Mouse (Mus musculus): Measurements from ENCODE around the gene Tubb5. TPM values are rescaled to one million over a fixed set of nuclear protein-coding genes. Genes with fewer than 3 reads are reported as not detected.

The Tubb5 gene
- polyA plus RNA-seq, 1 experiment: 109 TPM

DNA sequence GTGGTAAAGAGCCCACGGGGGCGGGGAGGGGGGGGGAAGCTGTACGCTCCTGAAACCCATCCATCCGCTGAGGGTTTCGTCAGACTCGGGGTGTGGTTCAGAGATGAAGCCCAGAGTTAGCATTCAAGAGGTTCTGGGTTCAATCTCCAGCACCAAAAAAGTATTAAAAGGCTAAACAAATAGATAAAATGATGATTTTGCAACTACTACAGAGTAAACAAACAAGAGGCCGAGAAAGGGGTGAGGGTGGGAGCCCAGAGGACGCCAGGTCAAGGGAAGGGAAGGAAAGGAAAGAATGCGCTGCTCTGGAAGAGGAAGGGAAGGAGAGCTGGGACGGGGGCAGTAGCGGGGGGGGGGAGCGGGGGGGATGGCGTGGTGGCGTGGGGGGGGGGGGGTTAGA is 21.4 kb downstream of the Tubb5 start:
- H3K27me3 ChIP-seq (replicated peaks; ENCODE audit: control insufficient read depth, insufficient read depth, low read length): no peaks in the 10 kb centered on the region
- 0 out of 2 replicates have a peak overlapping the region, but pooled peaks have one; percentile 19 for H3K27ac ChIP-seq (ENCODE audit: insufficient read depth, low read depth, low read length)
- peaks cover 52% of the 10 kb centered on the region for H3K4me1 ChIP-seq (ENCODE audit: control insufficient read depth, insufficient read depth, low read length)
- TF ChIP-seq POLR2A (IDR thresholded peaks at IDR 0.05; ENCODE audit: low read depth, low read length) (no peak), CTCF (conservative IDR thresholded peaks at IDR 0.05; ENCODE audit: insufficient read depth, insufficient read length, low read depth, low read length) (no peak)
- DNase-seq: peak; percentile 68
- whole genome bisulfite sequencing: 60% methylated on average over 8 of the region's 14 CpGs
- no peaks in the 10 kb centered on the region for H3K36me3 ChIP-seq (ENCODE audit: control insufficient read depth, insufficient read depth, low read length)
- H3K4me3 ChIP-seq (ENCODE audit: insufficient read depth, low read depth, low read length): no peak overlapping the region

DNA sequence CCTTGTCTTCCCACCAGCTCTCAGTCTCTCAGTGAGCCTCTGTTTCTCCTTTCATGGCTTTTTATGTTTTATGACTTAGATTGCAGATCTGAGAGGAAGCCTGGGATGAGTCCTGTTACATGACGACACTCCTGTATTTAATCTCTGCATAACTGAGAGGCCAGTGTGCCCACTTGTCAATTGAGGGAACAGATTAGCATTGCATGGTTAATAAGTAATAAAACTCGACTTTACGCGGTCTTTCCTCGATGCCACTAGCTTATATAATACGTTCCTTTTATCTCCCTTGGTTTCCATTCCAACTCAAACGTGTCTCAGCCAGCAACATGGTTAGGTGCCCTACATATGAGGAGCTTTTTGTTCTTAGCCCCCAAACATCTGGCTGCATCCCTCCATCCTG is 22.3 kb downstream of the Tubb5 start:
- WGBS: 35% methylated on average over 7 of the region's 7 CpGs
- peak overlapping the region; percentile 75; the same call in 1 of the 2 replicates for H3K27ac ChIP-seq (ENCODE audit: insufficient read depth, low read depth, low read length)
- peak; percentile 38 for DNase-seq
- H3K4me1 ChIP-seq (ENCODE audit: control insufficient read depth, insufficient read depth, low read length): peaks cover 50% of the 10 kb centered on the region
- no peaks in the 10 kb centered on the region for H3K27me3 ChIP-seq (replicated peaks; ENCODE audit: control insufficient read depth, insufficient read depth, low read length)
- H3K36me3 ChIP-seq (ENCODE audit: control insufficient read depth, insufficient read depth, low read length): no peaks in the 10 kb centered on the region
- TF ChIP-seq CTCF (conservative IDR thresholded peaks at IDR 0.05; ENCODE audit: insufficient read depth, insufficient read length, low read depth, low read length): no peak
- no peak for TF ChIP-seq POLR2A (IDR thresholded peaks at IDR 0.05; ENCODE audit: low read depth, low read length)
- H3K4me3 ChIP-seq (ENCODE audit: insufficient read depth, low read depth, low read length): no peak overlapping the region

DNA sequence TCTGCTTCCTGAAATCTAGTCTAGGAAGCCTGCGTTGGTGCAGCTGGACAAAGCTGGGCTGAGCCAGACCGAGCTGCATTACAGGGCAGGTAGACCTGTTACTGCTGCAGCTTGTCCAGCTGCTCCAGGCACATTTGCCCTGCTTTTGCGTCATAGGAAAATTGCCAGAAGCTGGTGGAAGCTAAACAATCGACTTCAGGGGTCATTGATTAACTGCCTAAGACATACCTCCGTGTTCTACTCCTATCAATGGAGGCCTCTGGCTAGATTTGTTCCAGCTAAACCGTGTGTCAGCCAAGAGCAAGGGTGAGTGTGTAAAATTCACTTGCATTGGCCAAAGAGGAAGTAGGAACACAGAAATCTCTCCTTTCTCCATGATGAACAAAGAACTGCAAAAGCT is 23.4 kb downstream of the Tubb5 start:
- peaks cover 48% of the 10 kb centered on the region for H3K4me1 ChIP-seq (ENCODE audit: control insufficient read depth, insufficient read depth, low read length)
- H3K27ac ChIP-seq (ENCODE audit: insufficient read depth, low read depth, low read length): peak overlapping the region; percentile 59
- 28% methylated on average over 6 of the region's 6 CpGs for WGBS
- no peaks in the 10 kb centered on the region for H3K36me3 ChIP-seq (ENCODE audit: control insufficient read depth, insufficient read depth, low read length)
- no peak overlapping the region for H3K4me3 ChIP-seq (ENCODE audit: insufficient read depth, low read depth, low read length)
- peak; percentile 88 for DNase-seq
- H3K27me3 ChIP-seq (replicated peaks; ENCODE audit: control insufficient read depth, insufficient read depth, low read length): no peaks in the 10 kb centered on the region
- no peak for TF ChIP-seq CTCF (conservative IDR thresholded peaks at IDR 0.05; ENCODE audit: insufficient read depth, insufficient read length, low read depth, low read length)

DNA sequence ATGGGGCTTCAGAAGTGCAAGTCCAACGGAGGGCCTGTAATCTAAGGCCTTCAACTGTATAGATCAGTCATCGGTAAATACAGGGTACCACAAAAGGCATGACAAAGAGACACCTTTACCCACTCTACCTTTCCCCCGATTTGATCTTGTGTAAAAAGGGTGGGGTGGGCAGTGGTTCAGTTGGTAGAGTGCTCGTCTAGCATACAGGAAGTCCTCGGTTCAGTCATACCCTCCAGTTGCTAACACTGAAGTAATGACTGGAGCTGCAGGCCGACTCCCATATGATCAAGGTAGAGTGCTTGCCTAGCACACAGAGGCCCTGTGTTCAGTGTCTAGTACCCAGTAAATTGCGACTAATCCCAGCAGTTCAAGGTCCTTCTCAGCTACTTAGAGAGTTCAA is 24.5 kb downstream of the Tubb5 start:
- TF ChIP-seq POLR2A (IDR thresholded peaks at IDR 0.05; ENCODE audit: low read depth, low read length): no peak
- no peak for TF ChIP-seq CTCF (conservative IDR thresholded peaks at IDR 0.05; ENCODE audit: insufficient read depth, insufficient read length, low read depth, low read length)
- 56% methylated on average over 7 of the region's 7 CpGs for WGBS
- no peak overlapping the region for H3K4me3 ChIP-seq (ENCODE audit: insufficient read depth, low read depth, low read length)
- DNase-seq: no peak
- peak overlapping the region; percentile 83 for H3K27ac ChIP-seq (ENCODE audit: insufficient read depth, low read depth, low read length)
- H3K36me3 ChIP-seq (ENCODE audit: control insufficient read depth, insufficient read depth, low read length): no peaks in the 10 kb centered on the region
- H3K27me3 ChIP-seq (replicated peaks; ENCODE audit: control insufficient read depth, insufficient read depth, low read length): no peaks in the 10 kb centered on the region
- H3K4me1 ChIP-seq (ENCODE audit: control insufficient read depth, insufficient read depth, low read length): peaks cover 48% of the 10 kb centered on the region

DNA sequence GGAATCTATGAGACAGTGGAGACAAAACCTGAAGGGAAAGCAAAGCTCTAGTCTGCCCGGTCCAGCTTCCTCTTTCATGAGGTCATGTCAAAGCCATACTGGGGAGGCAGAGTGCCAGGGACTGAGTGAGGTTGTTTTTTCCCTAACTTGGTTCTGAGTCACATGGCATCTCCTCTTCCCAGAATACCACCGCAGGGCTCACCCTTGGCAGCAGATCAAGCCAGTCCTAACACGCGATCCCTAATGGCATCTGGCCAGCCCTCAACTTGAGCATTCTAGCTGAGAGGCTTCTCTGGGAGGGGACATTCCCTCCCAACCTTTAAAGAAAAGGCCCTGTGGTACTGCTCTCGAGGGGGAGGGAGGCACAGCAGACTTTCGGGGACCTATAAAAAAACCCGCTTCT is 24.9 kb downstream of the Tubb5 start:
- H3K27me3 ChIP-seq (replicated peaks; ENCODE audit: control insufficient read depth, insufficient read depth, low read length): no peaks in the 10 kb centered on the region
- WGBS: 7% methylated on average over 7 of the region's 7 CpGs
- no peak overlapping the region for H3K4me3 ChIP-seq (ENCODE audit: insufficient read depth, low read depth, low read length)
- peak overlapping the region; percentile 83 for H3K27ac ChIP-seq (ENCODE audit: insufficient read depth, low read depth, low read length)
- DNase-seq: peak; percentile 99
- peaks cover 48% of the 10 kb centered on the region for H3K4me1 ChIP-seq (ENCODE audit: control insufficient read depth, insufficient read depth, low read length)
- no peaks in the 10 kb centered on the region for H3K36me3 ChIP-seq (ENCODE audit: control insufficient read depth, insufficient read depth, low read length)
- no peak for TF ChIP-seq CTCF (conservative IDR thresholded peaks at IDR 0.05; ENCODE audit: insufficient read depth, insufficient read length, low read depth, low read length)
- no peak for TF ChIP-seq POLR2A (IDR thresholded peaks at IDR 0.05; ENCODE audit: low read depth, low read length)

DNA sequence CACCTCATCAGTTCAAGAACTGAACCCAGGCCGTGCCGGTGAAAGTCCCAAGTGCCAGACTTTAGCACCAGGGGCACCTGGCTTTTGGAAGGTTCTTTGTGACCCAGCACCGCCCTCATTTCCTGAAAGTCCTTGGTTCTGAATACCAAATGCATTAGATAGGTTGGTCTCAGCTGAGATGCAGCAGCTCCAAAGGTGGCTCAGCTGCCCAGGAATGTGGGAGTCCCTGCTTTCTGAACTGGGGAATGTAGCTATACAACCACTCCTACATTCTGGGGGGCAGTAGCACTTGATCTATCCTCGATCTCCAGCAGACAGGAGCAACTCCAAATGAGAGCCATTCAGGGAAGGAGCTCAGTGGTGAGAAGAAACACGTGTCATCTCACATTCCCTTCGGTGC is 25.4 kb downstream of the Tubb5 start:
- H3K4me3 ChIP-seq (ENCODE audit: insufficient read depth, low read depth, low read length): no peak overlapping the region
- DNase-seq: peak; percentile 60
- 30% methylated on average over 6 of the region's 6 CpGs for WGBS

DNA sequence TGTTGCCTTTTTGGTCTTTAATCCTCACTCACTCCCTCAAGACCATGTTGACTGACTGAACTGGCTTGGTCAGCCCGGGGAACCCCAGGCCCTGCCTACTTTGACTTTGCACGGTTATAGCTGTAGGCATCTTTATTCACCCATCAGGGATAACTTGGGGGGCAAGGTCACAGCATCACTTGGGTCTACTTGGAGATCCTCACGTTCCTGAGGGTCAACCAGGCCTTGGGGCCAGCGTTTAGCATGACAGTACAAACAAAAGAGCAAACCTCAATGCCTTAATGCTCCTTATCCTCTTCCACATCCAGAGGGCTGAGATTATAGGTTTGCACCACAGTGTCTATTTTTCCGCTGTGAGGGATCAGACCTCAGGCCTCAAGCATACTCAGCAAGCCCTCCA is 25.8 kb downstream of the Tubb5 start:
- WGBS: 75% methylated on average over 5 of the region's 5 CpGs
- no peak for DNase-seq

More for the DNA sequence above, 25.4 kb downstream of the Tubb5 start:
- Histone ChIP-seq H3K27me3 (replicated peaks; ENCODE audit: control insufficient read depth, insufficient read depth, low read length) (no peaks in the 10 kb centered on the region), H3K4me1 (ENCODE audit: control insufficient read depth, insufficient read depth, low read length) (peaks cover 47% of the 10 kb centered on the region), H3K36me3 (ENCODE audit: control insufficient read depth, insufficient read depth, low read length) (no peaks in the 10 kb centered on the region), H3K27ac (ENCODE audit: insufficient read depth, low read depth, low read length) (peak overlapping the region; percentile 83)
- no peak for TF ChIP-seq POLR2A (IDR thresholded peaks at IDR 0.05; ENCODE audit: low read depth, low read length)
- no peak for TF ChIP-seq CTCF (conservative IDR thresholded peaks at IDR 0.05; ENCODE audit: insufficient read depth, insufficient read length, low read depth, low read length)

More for the DNA sequence above, 25.8 kb downstream of the Tubb5 start:
- TF ChIP-seq CTCF (conservative IDR thresholded peaks at IDR 0.05; ENCODE audit: insufficient read depth, insufficient read length, low read depth, low read length) (no peak), POLR2A (IDR thresholded peaks at IDR 0.05; ENCODE audit: low read depth, low read length) (no peak)
- peak overlapping the region; percentile 83 for H3K27ac ChIP-seq (ENCODE audit: insufficient read depth, low read depth, low read length)
- no peak overlapping the region for H3K4me3 ChIP-seq (ENCODE audit: insufficient read depth, low read depth, low read length)
- H3K4me1 ChIP-seq (ENCODE audit: control insufficient read depth, insufficient read depth, low read length): peaks cover 43% of the 10 kb centered on the region
- no peaks in the 10 kb centered on the region for H3K36me3 ChIP-seq (ENCODE audit: control insufficient read depth, insufficient read depth, low read length)
- no peaks in the 10 kb centered on the region for H3K27me3 ChIP-seq (replicated peaks; ENCODE audit: control insufficient read depth, insufficient read depth, low read length)
